Mouse (Mus musculus) neural tube, embryonic 11.5 days (tissue): Measurements from ENCODE around the gene Nrap. TPM values are rescaled to one million over a fixed set of nuclear protein-coding genes. Genes with fewer than 3 reads are reported as not detected.
A peak's percentile ranks its signal among the peaks of the same experiment; 100 is the strongest.

Experiments
- ATAC-seq: fragments of 200-750 bp; cut with Nextera tagmentation; 2 replicates; pipeline ENCODE4 v1.8.0; 2017; ENCODE audit warnings: moderate number of reproducible peaks, mild to moderate bottlenecking, moderate TSS enrichment, moderate library complexity; ENCODE audit not compliant: insufficient read depth, low FRiP score, low TSS enrichment
- DNase-seq: peaks from one replicate; pipeline ENCODE4 v3.0.0-alpha.2; 2015; ENCODE audit warnings: low spot score
- H3K27ac ChIP-seq: fragments of 300-500 bp; sonication (generic); 2 replicates; pipeline ENCODE4 v1.5.1; 2014; ENCODE audit warnings: low read depth, mild to moderate bottlenecking, low read length
- H3K27me3 ChIP-seq: fragments of 300-500 bp; sonication (generic); 2 replicates; pipeline ENCODE4 v1.6.1; 2014; ENCODE audit warnings: mild to moderate bottlenecking, low read length, mixed read lengths; ENCODE audit not compliant: control insufficient read depth, insufficient read depth
- H3K36me3 ChIP-seq: fragments of 300-500 bp; sonication (generic); 2 replicates; pipeline ENCODE4 v1.6.1; 2014; ENCODE audit warnings: mild to moderate bottlenecking, low read length, moderate library complexity, mixed read lengths; ENCODE audit not compliant: control insufficient read depth, insufficient read depth
- H3K4me1 ChIP-seq: fragments of 300-500 bp; sonication (generic); 2 replicates; pipeline ENCODE4 v1.6.1; 2014; ENCODE audit warnings: low read length, mixed read lengths; ENCODE audit not compliant: control insufficient read depth, insufficient read depth
- H3K4me2 ChIP-seq: fragments of 300-500 bp; sonication (generic); 2 replicates; pipeline ENCODE4 v1.6.1; 2014; ENCODE audit warnings: low read depth, mild to moderate bottlenecking, moderate library complexity
- H3K4me3 ChIP-seq: fragments of 300-500 bp; sonication (generic); 2 replicates; pipeline ENCODE4 v1.5.1; 2014; ENCODE audit warnings: low read depth, low read length
- H3K9ac ChIP-seq: fragments of 300-500 bp; sonication (generic); 2 replicates; pipeline ENCODE4 v1.6.1; 2014; ENCODE audit warnings: mild to moderate bottlenecking, low read length
- H3K9me3 ChIP-seq: fragments of 300-500 bp; sonication (generic); 2 replicates; pipeline ENCODE4 v1.6.1; 2016; ENCODE audit warnings: low read length; ENCODE audit not compliant: control insufficient read depth
- WGBS: fragments of 180-500 bp; shearing (Covaris S2); extraction: QIAGEN DNeasy Blood & Tissue Kit; methylation state at CpG from one replicate; pipeline ENCODE4 v1.1.7; 2014; 5-methylcytosine and 5-hydroxymethylcytosine counted together
- polyA plus RNA-seq: library from polyadenylated mRNA; unstranded; fragments of >200 nt; fragmentation: Nextera tagmentation; extraction: Ambion mirVana; gene quantifications from 2 replicates; pipeline ENCODE4 v1.2.1, GENCODE M21; 2014

The Nrap gene
- polyA plus RNA-seq, 1 experiment from 2014 or later: 0.16 TPM

- H3K27me3 ChIP-seq: peaks cover 6% of the 10 kb centered on the region
- no peak for ATAC-seq
- no peaks in the 10 kb centered on the region for H3K9me3 ChIP-seq
- 0 out of 2 replicates have a peak, but pooled peaks cover 7% of the 10 kb centered on the region for H3K4me1 ChIP-seq
- H3K4me2 ChIP-seq: no peak overlapping the region
- H3K4me3 ChIP-seq: no peak overlapping the region
- DNase-seq: peak; percentile 33
- H3K9ac ChIP-seq: no peak overlapping the region
- no peaks in the 10 kb centered on the region for H3K36me3 ChIP-seq
- 44% methylated on average over 14 of the region's 14 CpGs for WGBS
- H3K27ac ChIP-seq: no peak overlapping the region
Measured at GRCm38 (mm10) chr19:56400200-56400599, 10.4 kb upstream of the Nrap start.

- DNase-seq (no peak), ATAC-seq (no peak)
- Histone ChIP-seq H3K9me3 (no peaks in the 10 kb centered on the region), H3K4me3 (no peak overlapping the region), H3K27me3 (peaks cover 6% of the 10 kb centered on the region), H3K4me1 (0 out of 2 replicates have a peak, but pooled peaks cover 7% of the 10 kb centered on the region), H3K4me2 (no peak overlapping the region), H3K9ac (no peak overlapping the region), H3K27ac (no peak overlapping the region), H3K36me3 (no peaks in the 10 kb centered on the region)
Measured at GRCm38 (mm10) chr19:56398528-56398795, 8.6 kb upstream of the Nrap start.

- no peaks in the 10 kb centered on the region for H3K9me3 ChIP-seq
- ATAC-seq: no peak
- H3K4me3 ChIP-seq: peak overlapping the region; percentile 60
- peaks cover 6% of the 10 kb centered on the region for H3K27me3 ChIP-seq
- no peak overlapping the region for H3K27ac ChIP-seq
- peak overlapping the region; percentile 95 for H3K4me2 ChIP-seq
- H3K4me1 ChIP-seq: 0 out of 2 replicates have a peak, but pooled peaks cover 7% of the 10 kb centered on the region
- H3K36me3 ChIP-seq: no peaks in the 10 kb centered on the region
- H3K9ac ChIP-seq: peak overlapping the region; percentile 73
- no peak for DNase-seq
- WGBS: 68% methylated on average over 11 of the region's 11 CpGs
Measured at GRCm38 (mm10) chr19:56397663-56398527, 8.1 kb upstream of the Nrap start.

GRCm38 (mm10) chr19:56396669-56397621 lies 7.1 kb upstream of the Nrap start, which contains the start of gene Casp7:
Casp7 (plus strand) TSS chr19:56397129.
- peaks cover 6% of the 10 kb centered on the region for H3K27me3 ChIP-seq
- ATAC-seq (peak; percentile 58), DNase-seq (peak; percentile 76)
- H3K4me3 ChIP-seq: peak within 1 kb of the TSS; percentile 60
- H3K9ac ChIP-seq: peak within 1 kb of the TSS; percentile 73
- under 1% methylated on average over 66 of the region's 78 CpGs for WGBS
- H3K27ac ChIP-seq: no peak within 1 kb of the TSS
- 0 out of 2 replicates have a peak, but pooled peaks cover 7% of the 10 kb centered on the region for H3K4me1 ChIP-seq
- no peaks in the 10 kb centered on the region for H3K36me3 ChIP-seq
- no peaks in the 10 kb centered on the region for H3K9me3 ChIP-seq
- H3K4me2 ChIP-seq: peak within 1 kb of the TSS; percentile 95

- DNase-seq (no peak), ATAC-seq (no peak)
- H3K4me1 ChIP-seq: 0 out of 2 replicates have a peak, but pooled peaks cover 7% of the 10 kb centered on the region
- no peaks in the 10 kb centered on the region for H3K9me3 ChIP-seq
- WGBS: 47% methylated on average over 12 of the region's 12 CpGs
- H3K4me2 ChIP-seq: peak overlapping the region; percentile 95
- 0 out of 2 replicates have a peak overlapping the region, but pooled peaks have one; percentile 73 for H3K9ac ChIP-seq
- peak overlapping the region; percentile 60; the same call in 1 of the 2 replicates for H3K4me3 ChIP-seq
- H3K36me3 ChIP-seq: no peaks in the 10 kb centered on the region
- H3K27me3 ChIP-seq: peaks cover 6% of the 10 kb centered on the region
- H3K27ac ChIP-seq: no peak overlapping the region
Measured at GRCm38 (mm10) chr19:56396227-56396626, 6.4 kb upstream of the Nrap start.

GRCm38 (mm10) chr19:56395183-56395935 lies 5.5 kb upstream of the Nrap start:
- 0 out of 2 replicates have a peak, but pooled peaks cover 7% of the 10 kb centered on the region for H3K4me1 ChIP-seq
- no peak for DNase-seq
- H3K4me2 ChIP-seq: no peak overlapping the region
- 89% methylated on average over 16 of the region's 16 CpGs for WGBS
- H3K4me3 ChIP-seq: no peak overlapping the region
- no peak for ATAC-seq
- H3K9me3 ChIP-seq: no peaks in the 10 kb centered on the region
- peaks cover 6% of the 10 kb centered on the region for H3K27me3 ChIP-seq
- no peaks in the 10 kb centered on the region for H3K36me3 ChIP-seq
- no peak overlapping the region for H3K27ac ChIP-seq
- no peak overlapping the region for H3K9ac ChIP-seq

GRCm38 (mm10) chr19:56393311-56393866 lies 3.6 kb upstream of the Nrap start:
- ATAC-seq (no peak), DNase-seq (no peak)
- Histone ChIP-seq H3K27ac (no peak overlapping the region), H3K4me3 (no peak overlapping the region), H3K27me3 (peaks cover 6% of the 10 kb centered on the region), H3K4me2 (no peak overlapping the region), H3K9me3 (no peaks in the 10 kb centered on the region), H3K36me3 (no peaks in the 10 kb centered on the region), H3K9ac (no peak overlapping the region), H3K4me1 (0 out of 2 replicates have a peak, but pooled peaks cover 7% of the 10 kb centered on the region)
- WGBS: 80% methylated on average over 9 of the region's 9 CpGs
